Mouse (Mus musculus) CH12.LX (cell line): ENCODE measurements around the gene Olfr876. TPM values are rescaled to one million over a fixed set of nuclear protein-coding genes. Genes with fewer than 3 reads are reported as not detected.

ENCODE experiments used
- DNase-seq: peaks from one replicate; pipeline ENCODE4 v3.0.0-alpha.2; 2013; ENCODE audit errors: extremely low read depth
- H3K27ac ChIP-seq: 2 replicates; pipeline ENCODE4 v1.5.1; 2012; ENCODE audit warnings: low read depth, mild to moderate bottlenecking, control low read depth, moderate library complexity; ENCODE audit not compliant: insufficient read depth
- H3K27me3 ChIP-seq: replicated peaks from 2 replicates; pipeline ENCODE3; 2012; ENCODE audit warnings: inconsistent platforms
- H3K36me3 ChIP-seq, 2 experiments: replicated peaks in 1 of 2; 2 replicates each; pipeline versions ENCODE3 to v1.6.1; 2012; ENCODE audit warnings: inconsistent platforms in 1 of 2, low read length in 1 of 2, mild to moderate bottlenecking in 1 of 2, mixed read lengths in 1 of 2, moderate library complexity in 1 of 2; ENCODE audit not compliant: control insufficient read depth in 1 of 2, insufficient read depth in 1 of 2
- H3K4me1 ChIP-seq, 2 experiments: 2 replicates each; pipeline ENCODE4 v1.6.1; 2012; ENCODE audit warnings: inconsistent platforms in 1 of 2, moderate library complexity in 1 of 2; ENCODE audit not compliant: insufficient read depth in 2 of 2, control insufficient read depth in 1 of 2
- H3K4me2 ChIP-seq: 2 replicates; pipeline ENCODE4 v1.6.1; 2012; ENCODE audit warnings: low read depth, mild to moderate bottlenecking, control low read depth; ENCODE audit not compliant: poor library complexity, insufficient read depth, severe bottlenecking
- H3K4me3 ChIP-seq, 3 experiments: fragments of 150-350 bp in 1 of 3; sonication (generic) in 1 of 3; replicated peaks in 1 of 3; 2 replicates each; pipeline versions ENCODE3 to v1.5.1; 2011 to 2012; ENCODE audit warnings: low read depth in 2 of 3, low read length in 2 of 3, mild to moderate bottlenecking in 2 of 3, moderate library complexity in 2 of 3, control low read depth in 1 of 3, improper control_type of control experiment in 1 of 3, inconsistent platforms in 1 of 3, mixed read lengths in 1 of 3; ENCODE audit not compliant: poor library complexity in 1 of 3
- H3K79me2 ChIP-seq: replicated peaks from 2 replicates; pipeline ENCODE4 v1.6.1; 2012; ENCODE audit warnings: mild to moderate bottlenecking, moderate library complexity; ENCODE audit not compliant: control insufficient read depth, poor library complexity, insufficient read depth, severe bottlenecking; ENCODE audit errors: extremely low read depth
- H3K9ac ChIP-seq: 2 replicates; pipeline ENCODE4 v1.6.1; 2012; ENCODE audit warnings: low read depth, mild to moderate bottlenecking, control low read depth, moderate library complexity; ENCODE audit not compliant: insufficient read depth
- H3K9me3 ChIP-seq: replicated peaks from 2 replicates; pipeline ENCODE3; 2012; ENCODE audit warnings: low read length, inconsistent platforms, mixed read lengths
- CHD2 ChIP-seq: IDR thresholded peaks from 2 replicates; pipeline ENCODE4 v1.6.1; 2011; ENCODE audit warnings: low read length, improper control_type of control experiment
- CTCF ChIP-seq, 2 experiments: IDR thresholded peaks in 1 of 2; conservative IDR thresholded peaks in 1 of 2; 2 replicates each; pipeline ENCODE4 v1.5.1; 2011 to 2012; ENCODE audit warnings: low read depth in 2 of 2, low read length in 2 of 2, improper control_type of control experiment in 1 of 2, inconsistent platforms in 1 of 2, mild to moderate bottlenecking in 1 of 2, moderate library complexity in 1 of 2
- E2F4 ChIP-seq: IDR thresholded peaks from 2 replicates; pipeline ENCODE4 v1.6.1; 2011; ENCODE audit warnings: low read depth, low read length, improper control_type of control experiment; ENCODE audit not compliant: insufficient replicate concordance
- ELF1 ChIP-seq: IDR thresholded peaks from 2 replicates; pipeline ENCODE4 v1.6.1; 2014; ENCODE audit warnings: low read depth, mild to moderate bottlenecking, inconsistent platforms, low read length, improper control_type of control experiment
- GABPA ChIP-seq: IDR thresholded peaks from 2 replicates; pipeline ENCODE4 v1.6.1; 2012; ENCODE audit warnings: low read depth, low read length, improper control_type of control experiment, inconsistent platforms; ENCODE audit not compliant: insufficient replicate concordance
- HCFC1 ChIP-seq: IDR thresholded peaks from 2 replicates; pipeline ENCODE4 v1.6.1; 2012; ENCODE audit warnings: low read depth, mild to moderate bottlenecking, inconsistent platforms, low read length, improper control_type of control experiment
- IRF4 ChIP-seq: IDR thresholded peaks from 2 replicates; pipeline ENCODE4 v1.6.1; 2014; ENCODE audit warnings: low read depth, mild to moderate bottlenecking, inconsistent platforms, low read length, improper control_type of control experiment
- MAFK ChIP-seq: IDR thresholded peaks from 2 replicates; pipeline ENCODE4 v1.6.1; 2011; ENCODE audit warnings: low read length, improper control_type of control experiment; ENCODE audit not compliant: insufficient replicate concordance
- MAX ChIP-seq: IDR thresholded peaks from 2 replicates; pipeline ENCODE4 v1.6.1; 2011; ENCODE audit warnings: low read length, improper control_type of control experiment
- MAZ ChIP-seq: IDR thresholded peaks from 2 replicates; pipeline ENCODE4 v1.6.1; 2012; ENCODE audit warnings: low read depth, mild to moderate bottlenecking, inconsistent platforms, low read length, improper control_type of control experiment, moderate library complexity
- MYC ChIP-seq: IDR thresholded peaks from 2 replicates; pipeline ENCODE4 v1.6.1; 2011; ENCODE audit warnings: low read depth, mild to moderate bottlenecking, improper control_type of control experiment, low read length
- NELFE ChIP-seq: IDR thresholded peaks from 2 replicates; pipeline ENCODE4 v1.6.1; 2011; ENCODE audit warnings: low read depth, low read length, improper control_type of control experiment
- NRF1 ChIP-seq: IDR thresholded peaks from 2 replicates; pipeline ENCODE4 v1.6.1; 2014; ENCODE audit warnings: low read depth, mild to moderate bottlenecking, inconsistent platforms, low read length, improper control_type of control experiment, moderate library complexity
- PAX5 ChIP-seq: IDR thresholded peaks from 2 replicates; pipeline ENCODE4 v1.6.1; 2012; ENCODE audit warnings: low read length, inconsistent platforms, mixed read lengths
- POLR2A ChIP-seq: IDR thresholded peaks from 2 replicates; pipeline ENCODE4 v1.6.1; 2011; ENCODE audit warnings: low read depth, mild to moderate bottlenecking, improper control_type of control experiment, low read length
- POLR2AphosphoS2 ChIP-seq: IDR thresholded peaks from 2 replicates; pipeline ENCODE4 v1.6.1; 2011; ENCODE audit warnings: low read depth, low read length, improper control_type of control experiment
- TBP ChIP-seq: conservative IDR thresholded peaks from 2 replicates; pipeline ENCODE4 v1.6.1; 2011; ENCODE audit warnings: low read depth, low read length, improper control_type of control experiment
- TCF12 ChIP-seq: IDR thresholded peaks from 2 replicates; pipeline ENCODE4 v1.6.1; 2014; ENCODE audit warnings: low read depth, mild to moderate bottlenecking, inconsistent platforms, low read length, improper control_type of control experiment
- UBTF ChIP-seq: IDR thresholded peaks from 2 replicates; pipeline ENCODE4 v1.6.1; 2012; ENCODE audit warnings: low read depth, mild to moderate bottlenecking, inconsistent platforms, low read length, improper control_type of control experiment, moderate library complexity
- USF1 ChIP-seq: IDR thresholded peaks from 2 replicates; pipeline ENCODE4 v1.6.1; 2014; ENCODE audit warnings: low read depth, mild to moderate bottlenecking, inconsistent platforms, low read length, improper control_type of control experiment
- USF2 ChIP-seq: conservative IDR thresholded peaks from 2 replicates; pipeline ENCODE4 v1.6.1; 2011; ENCODE audit warnings: low read depth, low read length, improper control_type of control experiment
- ZC3H11A ChIP-seq: IDR thresholded peaks from 2 replicates; pipeline ENCODE4 v1.6.1; 2012; ENCODE audit warnings: low read depth, mild to moderate bottlenecking, inconsistent platforms, low read length, improper control_type of control experiment
- ZNF384 ChIP-seq: IDR thresholded peaks from 2 replicates; pipeline ENCODE4 v1.6.1; 2012; ENCODE audit warnings: low read depth, low read length, improper control_type of control experiment, inconsistent platforms
- dilution Hi-C: fragments of 300-500 bp; cut with MboI; formaldehyde crosslinking; loops from 2 replicates; pipeline ENCODE4 v1.14.3; 2020; ENCODE audit warnings: low sequenced_read_pairs; ENCODE audit not compliant: extremely low pct_unique_long_range_greater_than_20kb, extremely low pct_ligation_motif_present
- in situ Hi-C: fragments of 300-500 bp; cut with MboI; formaldehyde crosslinking; loops from 3 replicates; pipeline ENCODE4 v1.14.3; 2019; ENCODE audit warnings: low sequenced_read_pairs, low pct_ligation_motif_present, low pct_unique_long_range_greater_than_20kb, mixed read lengths
- polyA plus RNA-seq: library from polyadenylated mRNA; unstranded; fragments of >175 nt; gene quantifications from 2 replicates; pipeline ENCODE4 v1.2.1, GENCODE M21; 2012; ENCODE audit warnings: low read depth; ENCODE audit not compliant: insufficient read length
- total RNA-seq, 2 experiments: library from RNA; depleted of rRNA; stranded (reverse); fragments of 300-350 nt in 1 of 2; fragments of >200 nt in 1 of 2; gene quantifications; 2 replicates each; pipeline ENCODE4 v1.2.3; 2012 to 2014

Gene Olfr876
- total and polyA plus RNA-seq, 3 experiments = not detected

DNA sequence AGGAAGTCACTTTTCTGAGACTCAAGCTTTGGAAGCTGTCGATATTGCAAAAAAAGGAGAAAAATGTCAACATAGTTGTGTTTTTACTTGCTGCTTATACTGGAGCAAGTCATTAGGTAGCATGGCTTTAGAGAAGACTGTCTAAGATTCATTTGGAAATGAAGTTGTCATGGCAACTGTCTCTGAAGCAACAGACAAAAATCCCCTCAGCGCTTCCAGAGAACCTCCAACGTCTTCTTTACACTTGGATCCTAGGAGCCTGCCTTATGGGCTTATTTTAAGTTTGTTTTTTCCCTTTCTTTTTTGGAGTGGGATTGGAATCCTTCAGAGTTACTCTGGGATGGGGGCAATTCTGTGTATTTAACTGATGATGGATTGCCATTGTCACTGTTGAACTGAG is 11.9 kb downstream of the Olfr876 start:
- TF ChIP-seq MYC (no peak), UBTF (no peak), POLR2A (no peak), GABPA (no peak), MAZ (no peak)
- dilution Hi-C loops = no loop called here
- Histone ChIP-seq H3K4me1 (no peaks in the 10 kb centered on the region), H3K27ac (no peak overlapping the region), H3K4me2 (no peak overlapping the region), H3K4me3 (no peak overlapping the region), H3K9ac (no peak overlapping the region), H3K79me2 (no peaks in the 10 kb centered on the region), H3K27me3 (no peaks in the 10 kb centered on the region), H3K9me3 (no peaks in the 10 kb centered on the region), H3K36me3 (no peaks in the 10 kb centered on the region)
- DNase-seq = no peak
- in situ Hi-C loops = no loop called here

DNA sequence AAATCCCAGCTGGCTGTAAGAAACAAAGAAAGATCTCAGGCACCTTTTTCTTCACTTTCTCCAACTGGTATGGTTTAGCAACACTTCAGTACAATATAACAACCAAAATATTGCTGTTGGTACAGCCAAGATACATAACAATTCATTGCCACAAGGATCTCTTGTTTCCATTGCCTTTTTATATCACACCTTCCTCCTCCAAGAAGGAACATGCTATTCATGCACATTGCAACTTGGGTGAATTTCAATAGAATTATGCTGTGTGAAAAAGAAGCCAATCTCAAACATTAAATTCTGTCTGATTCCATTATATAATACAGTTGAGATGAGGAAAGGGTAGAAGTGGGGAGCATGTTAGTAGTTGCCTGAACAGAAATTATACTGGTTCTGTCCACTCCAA is 27.1 kb downstream of the Olfr876 start:
- DNase-seq = no peak
- Histone ChIP-seq H3K4me1 (no peaks in the 10 kb centered on the region), H3K9ac (no peak overlapping the region), H3K27me3 (no peaks in the 10 kb centered on the region), H3K27ac (no peak overlapping the region), H3K36me3 (no peaks in the 10 kb centered on the region), H3K9me3 (no peaks in the 10 kb centered on the region), H3K4me2 (no peak overlapping the region), H3K4me3 (no peak overlapping the region), H3K79me2 (no peaks in the 10 kb centered on the region)
- in situ Hi-C loops (no loop called here), dilution Hi-C loops (no loop called here)
- TF ChIP-seq E2F4 (no peak), NRF1 (no peak), HCFC1 (no peak), MAZ (no peak), MAFK (no peak), USF1 (no peak), IRF4 (no peak), CTCF (conservative IDR thresholded peaks at IDR 0.05 in 1 of 2, IDR thresholded peaks at IDR 0.05 in 1 of 2; ENCODE audit: low read depth in 2 of 2, low read length in 2 of 2) (no peak), GABPA (no peak), ELF1 (no peak), MAX (no peak), TCF12 (no peak), POLR2AphosphoS2 (no peak), CHD2 (no peak), USF2 (no peak), NELFE (no peak), ZC3H11A (no peak), TBP (no peak), PAX5 (no peak), ZNF384 (no peak)
